Mouse (Mus musculus): ENCODE measurements around the gene St6galnac3. TPM values are rescaled to one million over a fixed set of nuclear protein-coding genes. Genes with fewer than 3 reads are reported as not detected.

Gene St6galnac3
- polyA plus RNA-seq, 1 experiment from 2014 or later: 25.6 TPM

DNA sequence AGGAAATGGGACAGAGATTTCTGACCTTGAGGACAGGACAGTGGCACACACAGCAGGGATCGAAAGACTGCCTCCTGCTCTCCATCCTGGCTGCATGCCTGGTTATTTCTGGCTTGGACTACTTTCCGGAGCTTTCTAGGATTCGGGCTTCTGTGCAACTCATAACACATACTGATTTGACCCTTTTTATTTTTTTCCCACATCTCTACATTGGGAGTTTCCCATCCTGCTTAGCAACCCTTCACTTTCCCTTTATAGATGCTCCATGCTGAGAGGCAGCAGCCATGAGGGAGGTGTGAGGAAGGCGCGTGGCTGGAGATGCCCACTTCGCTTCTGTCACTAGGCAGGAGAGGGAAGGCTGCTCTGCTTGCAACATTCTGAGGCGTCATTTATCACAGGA lies 240.3 kb downstream of the St6galnac3 start:
- Histone ChIP-seq H3K27ac (ENCODE audit: low read depth, low read length) (no peak overlapping the region), H3K4me2 (ENCODE audit: low read depth, low read length) (no peak overlapping the region), H3K27me3 (ENCODE audit: control insufficient read depth, insufficient read depth, low read length) (no peaks in the 10 kb centered on the region), H3K4me1 (ENCODE audit: control insufficient read depth, insufficient read depth, low read length) (no peaks in the 10 kb centered on the region), H3K9ac (replicated peaks; ENCODE audit: low read depth, low read length) (no peak overlapping the region), H3K4me3 (ENCODE audit: low read depth, low read length) (no peak overlapping the region), H3K36me3 (ENCODE audit: control insufficient read depth, insufficient read depth, low read length) (no peaks in the 10 kb centered on the region), H3K9me3 (ENCODE audit: control insufficient read depth, low read length) (no peaks in the 10 kb centered on the region)
- no peak for ATAC-seq (ENCODE audit: low read depth)
- 73% methylated on average over 7 of the region's 7 CpGs for WGBS

DNA sequence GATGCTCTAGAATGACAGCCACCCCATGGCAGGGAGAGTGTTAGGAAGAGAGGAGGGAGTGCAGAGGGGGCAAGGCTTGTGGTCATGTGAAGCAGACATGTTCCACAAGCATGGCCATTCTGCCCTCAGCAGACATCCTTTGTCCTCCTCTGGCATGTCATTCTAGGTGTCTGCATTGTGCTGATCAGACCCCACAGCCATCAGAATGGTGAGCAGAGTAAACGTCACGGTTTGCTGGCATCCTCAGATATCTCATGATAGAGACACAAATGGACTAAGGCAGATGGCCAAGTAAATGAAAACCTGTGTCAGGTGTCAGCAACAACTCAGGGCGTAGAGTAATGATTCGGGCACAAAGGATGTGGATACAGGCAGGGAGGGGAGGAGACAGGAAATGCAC lies 241.3 kb downstream of the St6galnac3 start:
- Histone ChIP-seq H3K9ac (replicated peaks; ENCODE audit: low read depth, low read length) (no peak overlapping the region), H3K4me3 (ENCODE audit: low read depth, low read length) (no peak overlapping the region), H3K27ac (ENCODE audit: low read depth, low read length) (no peak overlapping the region), H3K27me3 (ENCODE audit: control insufficient read depth, insufficient read depth, low read length) (no peaks in the 10 kb centered on the region), H3K4me2 (ENCODE audit: low read depth, low read length) (no peak overlapping the region), H3K36me3 (ENCODE audit: control insufficient read depth, insufficient read depth, low read length) (no peaks in the 10 kb centered on the region), H3K9me3 (ENCODE audit: control insufficient read depth, low read length) (no peaks in the 10 kb centered on the region), H3K4me1 (ENCODE audit: control insufficient read depth, insufficient read depth, low read length) (no peaks in the 10 kb centered on the region)
- 89% methylated on average over 4 of the region's 4 CpGs for WGBS
- ATAC-seq (ENCODE audit: low read depth): no peak

DNA sequence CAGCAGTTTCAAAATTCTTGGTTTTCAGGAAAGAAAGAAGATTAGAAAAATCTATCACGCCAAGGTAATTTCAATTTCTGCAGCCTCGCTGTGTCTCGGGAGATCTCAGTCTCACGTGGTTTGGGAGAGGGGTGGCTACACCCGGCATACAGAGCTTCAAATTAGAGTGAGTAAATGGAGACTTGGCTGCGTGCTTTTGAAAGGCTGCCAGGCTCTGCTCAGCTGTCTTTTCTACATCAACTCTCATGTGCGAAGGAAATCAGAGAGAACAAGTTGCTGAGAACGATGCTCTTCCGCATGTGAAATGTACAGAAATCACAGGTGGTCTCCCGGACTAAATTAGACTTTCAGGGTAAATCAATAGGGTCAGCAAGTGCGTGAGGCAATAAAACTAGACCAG lies 242.9 kb downstream of the St6galnac3 start:
- Histone ChIP-seq H3K9me3 (ENCODE audit: control insufficient read depth, low read length) (no peaks in the 10 kb centered on the region), H3K27ac (ENCODE audit: low read depth, low read length) (no peak overlapping the region), H3K36me3 (ENCODE audit: control insufficient read depth, insufficient read depth, low read length) (no peaks in the 10 kb centered on the region), H3K4me1 (ENCODE audit: control insufficient read depth, insufficient read depth, low read length) (no peaks in the 10 kb centered on the region), H3K9ac (replicated peaks; ENCODE audit: low read depth, low read length) (no peak overlapping the region), H3K4me2 (ENCODE audit: low read depth, low read length) (no peak overlapping the region), H3K27me3 (ENCODE audit: control insufficient read depth, insufficient read depth, low read length) (no peaks in the 10 kb centered on the region), H3K4me3 (ENCODE audit: low read depth, low read length) (no peak overlapping the region)
- ATAC-seq (ENCODE audit: low read depth): no peak
- 38% methylated on average over 11 of the region's 11 CpGs for WGBS

DNA sequence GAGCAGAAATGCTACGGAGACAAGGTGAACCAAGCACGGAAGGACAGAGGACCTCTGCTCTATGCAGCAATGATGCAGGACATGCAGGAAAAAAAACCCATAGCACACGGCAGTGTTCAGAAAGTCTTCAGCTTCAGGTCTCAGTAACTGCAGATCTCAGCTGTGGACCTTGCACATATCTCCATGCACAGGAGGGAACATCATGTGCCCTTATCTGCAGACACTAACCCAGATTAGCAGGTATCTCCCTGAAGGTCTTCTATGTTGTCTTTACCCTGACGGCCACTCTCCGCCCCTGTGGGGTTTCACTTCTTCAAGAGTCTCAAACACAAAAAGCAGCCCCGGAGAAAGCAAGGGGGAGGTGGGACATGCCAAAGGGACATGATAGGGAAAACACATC lies 244.0 kb downstream of the St6galnac3 start:
- no peak overlapping the region for H3K4me2 ChIP-seq (ENCODE audit: low read depth, low read length)
- no peak overlapping the region for H3K27ac ChIP-seq (ENCODE audit: low read depth, low read length)
- no peaks in the 10 kb centered on the region for H3K36me3 ChIP-seq (ENCODE audit: control insufficient read depth, insufficient read depth, low read length)
- WGBS: 92% methylated on average over 6 of the region's 6 CpGs
- H3K4me1 ChIP-seq (ENCODE audit: control insufficient read depth, insufficient read depth, low read length): no peaks in the 10 kb centered on the region
- no peak overlapping the region for H3K4me3 ChIP-seq (ENCODE audit: low read depth, low read length)
- H3K9me3 ChIP-seq (ENCODE audit: control insufficient read depth, low read length): no peaks in the 10 kb centered on the region
- H3K9ac ChIP-seq (replicated peaks; ENCODE audit: low read depth, low read length): no peak overlapping the region
- ATAC-seq (ENCODE audit: low read depth): no peak
- H3K27me3 ChIP-seq (ENCODE audit: control insufficient read depth, insufficient read depth, low read length): no peaks in the 10 kb centered on the region

DNA sequence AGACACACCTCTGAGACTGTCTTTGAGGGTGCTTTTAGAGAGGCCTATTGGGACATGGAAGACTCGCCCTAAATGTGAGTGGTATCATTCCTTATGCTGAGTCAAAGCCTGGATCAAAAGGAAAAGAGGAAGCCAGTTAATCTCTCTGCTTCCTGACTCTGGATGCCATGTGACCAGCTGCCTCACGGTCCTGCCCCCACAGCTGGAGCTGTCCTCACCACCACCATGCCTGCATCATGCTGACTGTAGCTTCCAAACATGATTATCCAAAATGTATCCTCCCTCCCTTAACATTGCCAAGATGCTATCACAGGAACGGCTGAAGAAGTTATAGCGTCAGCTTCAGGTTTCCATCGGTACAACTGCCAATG lies 244.4 kb downstream of the St6galnac3 start:
- H3K9me3 ChIP-seq (ENCODE audit: control insufficient read depth, low read length): no peaks in the 10 kb centered on the region
- no peaks in the 10 kb centered on the region for H3K27me3 ChIP-seq (ENCODE audit: control insufficient read depth, insufficient read depth, low read length)
- no peaks in the 10 kb centered on the region for H3K36me3 ChIP-seq (ENCODE audit: control insufficient read depth, insufficient read depth, low read length)
- no peak for ATAC-seq (ENCODE audit: low read depth)
- no peak overlapping the region for H3K9ac ChIP-seq (replicated peaks; ENCODE audit: low read depth, low read length)
- H3K4me3 ChIP-seq (ENCODE audit: low read depth, low read length): no peak overlapping the region
- no peaks in the 10 kb centered on the region for H3K4me1 ChIP-seq (ENCODE audit: control insufficient read depth, insufficient read depth, low read length)
- H3K27ac ChIP-seq (ENCODE audit: low read depth, low read length): no peak overlapping the region
- no peak overlapping the region for H3K4me2 ChIP-seq (ENCODE audit: low read depth, low read length)
- WGBS: 92% methylated on average over 5 of the region's 5 CpGs

DNA sequence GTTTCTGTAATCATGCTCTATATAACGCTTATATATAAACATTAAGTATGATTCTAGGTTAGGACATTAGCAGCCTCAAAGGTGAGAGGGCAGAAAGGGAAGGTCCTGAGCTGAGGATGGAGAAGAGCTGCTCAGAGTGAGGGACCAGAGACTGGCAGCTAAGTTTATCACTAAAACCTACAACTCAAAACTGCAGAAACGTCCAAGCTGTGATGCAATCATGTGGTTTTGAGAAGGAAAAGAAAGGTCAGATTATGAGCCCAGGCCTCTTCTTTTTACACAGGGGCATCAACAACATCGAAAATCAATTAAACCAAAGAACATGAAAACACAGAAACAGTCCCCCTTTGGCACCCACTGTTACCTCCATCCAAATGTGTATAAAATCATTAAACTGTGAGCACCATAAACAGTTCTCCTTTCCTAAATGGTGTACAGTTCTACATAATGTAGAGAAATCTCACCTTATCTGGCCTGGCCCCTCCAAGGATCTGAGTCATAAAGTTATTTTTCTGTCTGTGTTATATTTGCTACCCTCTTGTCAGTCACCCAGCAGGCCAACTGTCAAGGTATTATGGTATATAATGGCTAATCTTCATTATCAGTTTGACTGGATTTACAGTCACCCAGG lies 244.9 kb downstream of the St6galnac3 start:
- Histone ChIP-seq H3K4me1 (ENCODE audit: control insufficient read depth, insufficient read depth, low read length) (no peaks in the 10 kb centered on the region), H3K27ac (ENCODE audit: low read depth, low read length) (no peak overlapping the region), H3K9me3 (ENCODE audit: control insufficient read depth, low read length) (no peaks in the 10 kb centered on the region), H3K27me3 (ENCODE audit: control insufficient read depth, insufficient read depth, low read length) (no peaks in the 10 kb centered on the region), H3K4me2 (ENCODE audit: low read depth, low read length) (no peak overlapping the region), H3K36me3 (ENCODE audit: control insufficient read depth, insufficient read depth, low read length) (no peaks in the 10 kb centered on the region), H3K9ac (replicated peaks; ENCODE audit: low read depth, low read length) (no peak overlapping the region), H3K4me3 (ENCODE audit: low read depth, low read length) (no peak overlapping the region)
- no peak for ATAC-seq (ENCODE audit: low read depth)
- WGBS: 87% methylated on average over 3 of the region's 3 CpGs

DNA sequence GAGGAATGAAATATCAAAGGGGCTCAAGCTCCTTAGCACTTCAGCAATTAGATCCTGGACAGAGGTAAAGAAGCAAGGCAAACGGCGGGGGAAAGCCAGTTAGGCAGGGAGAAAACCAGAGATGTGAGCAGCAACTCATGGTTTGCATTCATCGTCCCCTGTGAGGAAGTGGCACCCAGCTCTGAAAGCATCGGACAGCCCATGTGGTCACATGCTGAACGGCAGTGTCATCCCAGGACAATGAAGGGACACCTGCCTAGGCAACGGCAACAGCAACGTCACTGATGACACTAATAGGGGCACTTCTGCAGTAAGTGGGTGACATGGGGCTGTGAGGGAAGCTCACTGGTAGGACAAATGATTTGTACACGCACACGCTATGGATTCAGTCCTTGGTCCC lies 249.1 kb downstream of the St6galnac3 start:
- H3K4me3 ChIP-seq (ENCODE audit: low read depth, low read length): no peak overlapping the region
- H3K4me2 ChIP-seq (ENCODE audit: low read depth, low read length): no peak overlapping the region
- H3K27me3 ChIP-seq (ENCODE audit: control insufficient read depth, insufficient read depth, low read length): no peaks in the 10 kb centered on the region
- H3K9ac ChIP-seq (replicated peaks; ENCODE audit: low read depth, low read length): no peak overlapping the region
- no peaks in the 10 kb centered on the region for H3K9me3 ChIP-seq (ENCODE audit: control insufficient read depth, low read length)
- no peaks in the 10 kb centered on the region for H3K4me1 ChIP-seq (ENCODE audit: control insufficient read depth, insufficient read depth, low read length)
- no peak overlapping the region for H3K27ac ChIP-seq (ENCODE audit: low read depth, low read length)
- no peak for ATAC-seq (ENCODE audit: low read depth)
- 87% methylated on average over 9 of the region's 9 CpGs for WGBS
- no peaks in the 10 kb centered on the region for H3K36me3 ChIP-seq (ENCODE audit: control insufficient read depth, insufficient read depth, low read length)

DNA sequence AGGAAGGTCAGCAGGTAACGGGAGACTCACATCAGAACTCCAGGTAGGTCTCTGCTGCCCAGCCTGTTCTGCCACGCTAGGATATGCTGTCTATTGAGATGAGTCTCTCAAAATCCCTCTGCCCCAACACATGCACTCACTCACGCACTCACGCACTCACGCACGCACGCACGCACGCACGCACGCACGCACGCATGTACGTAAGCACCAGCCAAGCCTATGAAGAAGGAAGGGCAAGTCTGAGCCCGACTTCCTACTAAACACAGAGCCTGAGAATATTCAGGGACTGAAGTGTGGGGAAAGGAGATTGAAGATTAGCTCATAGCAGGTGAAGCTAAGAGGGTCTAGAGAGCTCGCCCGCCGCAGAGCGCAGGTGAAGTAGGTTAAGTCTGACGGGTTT lies 249.5 kb downstream of the St6galnac3 start:
- ATAC-seq (ENCODE audit: low read depth): no peak
- no peak overlapping the region for H3K4me3 ChIP-seq (ENCODE audit: low read depth, low read length)
- no peak overlapping the region for H3K4me2 ChIP-seq (ENCODE audit: low read depth, low read length)
- H3K27ac ChIP-seq (ENCODE audit: low read depth, low read length): no peak overlapping the region
- H3K36me3 ChIP-seq (ENCODE audit: control insufficient read depth, insufficient read depth, low read length): no peaks in the 10 kb centered on the region
- WGBS: 96% methylated on average over 20 of the region's 20 CpGs
- H3K27me3 ChIP-seq (ENCODE audit: control insufficient read depth, insufficient read depth, low read length): no peaks in the 10 kb centered on the region
- H3K4me1 ChIP-seq (ENCODE audit: control insufficient read depth, insufficient read depth, low read length): no peaks in the 10 kb centered on the region
- H3K9ac ChIP-seq (replicated peaks; ENCODE audit: low read depth, low read length): no peak overlapping the region
- no peaks in the 10 kb centered on the region for H3K9me3 ChIP-seq (ENCODE audit: control insufficient read depth, low read length)

DNA sequence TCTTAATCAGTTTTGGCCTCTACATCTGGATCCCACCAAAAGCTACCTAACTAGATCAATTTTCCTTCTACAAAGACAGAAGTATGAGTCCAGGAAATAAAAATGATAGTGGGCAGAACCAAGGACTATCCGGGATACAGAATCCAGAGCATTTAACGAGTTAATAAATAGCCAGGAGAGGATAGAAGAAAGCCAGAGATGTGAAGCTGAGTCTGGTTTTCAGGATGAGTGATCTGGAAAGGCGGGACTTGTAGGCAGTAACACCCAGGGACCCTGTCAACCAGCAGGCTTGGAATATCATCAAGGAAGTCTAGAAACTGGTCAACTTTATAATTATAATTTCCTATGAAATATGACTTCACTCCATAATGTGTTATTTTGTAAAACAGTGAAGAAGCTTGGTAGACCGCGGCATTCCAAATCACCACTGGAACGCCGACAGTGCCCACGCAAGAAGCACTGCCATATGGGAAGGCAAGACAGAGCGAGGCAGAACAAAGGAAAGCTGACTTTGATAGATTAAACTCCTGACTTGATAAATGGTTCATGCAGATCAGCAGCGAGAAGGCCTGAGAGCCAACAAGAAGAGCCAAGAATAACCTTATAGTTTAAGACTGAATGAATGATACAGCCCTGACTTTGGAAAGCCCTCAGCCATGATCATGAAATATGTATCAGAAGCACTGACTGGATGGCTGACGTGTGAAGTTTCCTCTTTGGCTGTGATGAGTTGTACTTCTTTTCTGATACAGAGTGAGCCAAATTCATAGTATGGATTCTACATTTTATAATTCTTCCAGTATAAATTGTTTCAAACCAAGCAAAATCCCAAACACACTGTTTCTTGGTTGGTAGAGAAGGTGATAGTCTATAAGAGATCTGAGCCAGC lies 252.1 kb downstream of the St6galnac3 start:
- H3K4me2 ChIP-seq (ENCODE audit: low read depth, low read length): no peak overlapping the region
- no peaks in the 10 kb centered on the region for H3K36me3 ChIP-seq (ENCODE audit: control insufficient read depth, insufficient read depth, low read length)
- H3K4me1 ChIP-seq (ENCODE audit: control insufficient read depth, insufficient read depth, low read length): no peaks in the 10 kb centered on the region
- H3K9ac ChIP-seq (replicated peaks; ENCODE audit: low read depth, low read length): no peak overlapping the region
- no peaks in the 10 kb centered on the region for H3K27me3 ChIP-seq (ENCODE audit: control insufficient read depth, insufficient read depth, low read length)
- H3K4me3 ChIP-seq (ENCODE audit: low read depth, low read length): no peak overlapping the region
- WGBS: 54% methylated on average over 11 of the region's 11 CpGs
- H3K27ac ChIP-seq (ENCODE audit: low read depth, low read length): no peak overlapping the region
- H3K9me3 ChIP-seq (ENCODE audit: control insufficient read depth, low read length): no peaks in the 10 kb centered on the region
- no peak for ATAC-seq (ENCODE audit: low read depth)

Measured in neural tube, embryonic 14.5 days (tissue).